In genomic region chr7:80339793-80340628, GRCm38 (mm10) we compare ENCODE assay signal across 8 mouse cellular contexts. TPM values are rescaled to one million over a fixed set of nuclear protein-coding genes. Genes with fewer than 3 reads are reported as not detected.
A peak's percentile ranks its signal among the peaks of the same experiment; 100 is the strongest.
DNase-seq lines count a peak whose midpoint lies in the region; ATAC-seq and TF ChIP-seq lines count a peak whose summit lies in the region.

No protein-coding gene starts in this region.

- intact Hi-C loops in heart, postnatal 10 days (cut with DNase I): loop anchor here (1.0 to 2.0 kb wide), 2 partner anchors 30 to 247 kb away; no protein-coding TSS in a partner anchor

- H3K9me3 ChIP-seq in CH12.LX (replicated peaks; ENCODE audit: low read length): no peaks in the 10 kb centered on the region
- no peaks in the 10 kb centered on the region for H3K9me3 ChIP-seq in forebrain, embryonic 12.5 days
- H3K9me3 ChIP-seq in liver, postnatal 0 days (ENCODE audit: low read length): no peaks in the 10 kb centered on the region
- no peaks in the 10 kb centered on the region for H3K9me3 ChIP-seq in neural tube, embryonic 14.5 days (ENCODE audit: control insufficient read depth, low read length)

- DNase-seq in CH12.LX (ENCODE audit: extremely low read depth): peak; percentile 98
- peak; percentile 99 for DNase-seq in c-Kit-positive CD71-positive TER-119-negative erythroid progenitor cells, embryonic 14.5 days (ENCODE audit: low read depth)
- peak; percentile 99 for DNase-seq in heart, postnatal 10 days
- DNase-seq in large intestine, adult 2 months (ENCODE audit: low read depth, low spot score): peak; percentile 97
- peak; percentile 99 for DNase-seq in liver, postnatal 0 days
- peak; percentile 98 for DNase-seq in testis, postnatal 10 days (ENCODE audit: low spot score)

- peak overlapping the region; percentile 67 for H3K9ac ChIP-seq in CH12.LX (ENCODE audit: insufficient read depth, low read depth)
- H3K9ac ChIP-seq in forebrain, embryonic 12.5 days: peak overlapping the region; percentile 77
- H3K9ac ChIP-seq in liver, postnatal 0 days (replicated peaks): peak overlapping the region; percentile 67
- H3K9ac ChIP-seq in neural tube, embryonic 14.5 days (replicated peaks; ENCODE audit: low read depth, low read length): peak overlapping the region; percentile 65

- peak overlapping the region; percentile 82 for H3K27ac ChIP-seq in CH12.LX (ENCODE audit: insufficient read depth, low read depth)
- peak overlapping the region; percentile 89 for H3K27ac ChIP-seq in forebrain, embryonic 12.5 days
- peak overlapping the region; percentile 80 for H3K27ac ChIP-seq in liver, postnatal 0 days (ENCODE audit: low read depth)
- H3K27ac ChIP-seq in neural tube, embryonic 14.5 days (ENCODE audit: low read depth, low read length): peak overlapping the region; percentile 58

- no peak for TF ChIP-seq EP300 in CH12.LX (IDR thresholded peaks at IDR 0.05; ENCODE audit: low read length)
- no peak for TF ChIP-seq EP300 in liver, postnatal 0 days (IDR thresholded peaks at IDR 0.05; ENCODE audit: low read depth)

- TF ChIP-seq POLR2A in CH12.LX (IDR thresholded peaks at IDR 0.05; ENCODE audit: low read depth, low read length): peak; percentile 79

- peaks cover 16 to 45% of the 10 kb centered on the region in 2 experiments for H3K4me1 ChIP-seq in CH12.LX (ENCODE audit: control insufficient read depth in 1 of 2, insufficient read depth in 2 of 2)
- peaks cover 50% of the 10 kb centered on the region for H3K4me1 ChIP-seq in forebrain, embryonic 12.5 days
- peaks cover 27% of the 10 kb centered on the region for H3K4me1 ChIP-seq in liver, postnatal 0 days (ENCODE audit: insufficient read depth)
- H3K4me1 ChIP-seq in neural tube, embryonic 14.5 days (ENCODE audit: control insufficient read depth, insufficient read depth, low read length): peaks cover 38% of the 10 kb centered on the region

- peaks cover 21 to 35% of the 10 kb centered on the region in 2 experiments for H3K36me3 ChIP-seq in CH12.LX (replicated peaks in 1 of 2; ENCODE audit: control insufficient read depth in 1 of 2, insufficient read depth in 1 of 2, low read length in 1 of 2)
- peaks cover 29% of the 10 kb centered on the region for H3K36me3 ChIP-seq in forebrain, embryonic 12.5 days (replicated peaks)
- peaks cover 14% of the 10 kb centered on the region for H3K36me3 ChIP-seq in liver, postnatal 0 days (replicated peaks; ENCODE audit: insufficient read depth, low read length)
- H3K36me3 ChIP-seq in neural tube, embryonic 14.5 days (ENCODE audit: control insufficient read depth, insufficient read depth, low read length): peaks cover 14% of the 10 kb centered on the region

- H3K4me3 ChIP-seq in CH12.LX (replicated peaks in 1 of 3; ENCODE audit: low read depth in 2 of 3, low read length in 2 of 3, poor library complexity in 1 of 3): peak overlapping the region; percentile 63 to 87 (median 67)
- H3K4me3 ChIP-seq in forebrain, embryonic 12.5 days (replicated peaks): peak overlapping the region; percentile 67
- H3K4me3 ChIP-seq in liver, postnatal 0 days (ENCODE audit: low read depth, low read length): peak overlapping the region; percentile 67
- peak overlapping the region; percentile 53 for H3K4me3 ChIP-seq in neural tube, embryonic 14.5 days (ENCODE audit: low read depth, low read length)

- in situ Hi-C loops in CH12.LX (cut with MboI; ENCODE audit: low pct_ligation_motif_present, low pct_unique_long_range_greater_than_20kb, low sequenced_read_pairs): loop anchor here (5.0 kb wide), 1 partner anchor 37 kb away; no protein-coding TSS in a partner anchor

- TF ChIP-seq RAD21 in CH12.LX (IDR thresholded peaks at IDR 0.05; ENCODE audit: low read depth, low read length): peak; percentile 17

- peak overlapping the region; percentile 88 for H3K4me2 ChIP-seq in CH12.LX (ENCODE audit: insufficient read depth, low read depth, poor library complexity, severe bottlenecking)
- H3K4me2 ChIP-seq in forebrain, embryonic 12.5 days: peak overlapping the region; percentile 90
- peak overlapping the region; percentile 76 for H3K4me2 ChIP-seq in liver, postnatal 0 days (ENCODE audit: low read depth, low read length)
- H3K4me2 ChIP-seq in neural tube, embryonic 14.5 days (ENCODE audit: low read depth, low read length): peak overlapping the region; percentile 85

- WGBS in forebrain, embryonic 12.5 days: under 1% methylated on average over 45 of the region's 45 CpGs
- under 1% methylated on average over 45 of the region's 45 CpGs for WGBS in large intestine, adult 2 months
- WGBS in liver, postnatal 0 days (ENCODE audit: insufficient replicate concordance): under 1% methylated on average over 45 of the region's 45 CpGs
- WGBS in neural tube, embryonic 14.5 days: under 1% methylated on average over 45 of the region's 45 CpGs

- dilution Hi-C loops in CH12.LX (cut with MboI; ENCODE audit: extremely low pct_ligation_motif_present, extremely low pct_unique_long_range_greater_than_20kb, low sequenced_read_pairs): no loop called here

- no peaks in the 10 kb centered on the region for H3K79me2 ChIP-seq in CH12.LX (replicated peaks; ENCODE audit: control insufficient read depth, extremely low read depth, insufficient read depth, poor library complexity, severe bottlenecking)

- TF ChIP-seq CTCF in CH12.LX (conservative IDR thresholded peaks at IDR 0.05 in 1 of 2, IDR thresholded peaks at IDR 0.05 in 1 of 2; ENCODE audit: low read depth in 2 of 2, low read length in 2 of 2): peak; percentile 15 to 84; a peak in 2 of 4 replicates
- TF ChIP-seq CTCF in liver, postnatal 0 days (IDR thresholded peaks at IDR 0.05; ENCODE audit: low read depth): peak; percentile 94

- ATAC-seq in forebrain, embryonic 12.5 days (ENCODE audit: low FRiP score): peak; percentile 98
- peak; percentile 97 for ATAC-seq in liver, postnatal 0 days
- peak; percentile 97 for ATAC-seq in neural tube, embryonic 14.5 days (ENCODE audit: low read depth)

- H3K27me3 ChIP-seq in CH12.LX (replicated peaks): peaks cover 15% of the 10 kb centered on the region
- no peaks in the 10 kb centered on the region for H3K27me3 ChIP-seq in forebrain, embryonic 12.5 days
- no peaks in the 10 kb centered on the region for H3K27me3 ChIP-seq in liver, postnatal 0 days (ENCODE audit: insufficient read depth, low read length)
- H3K27me3 ChIP-seq in neural tube, embryonic 14.5 days (ENCODE audit: control insufficient read depth, insufficient read depth, low read length): no peaks in the 10 kb centered on the region

TF ChIP-seq in CH12.LX, 34 proteins besides CTCF, POLR2A, EP300 and RAD21 (continues in another document):
- 0 out of 2 replicates have a peak, but pooled peaks have one; percentile 16 for TF ChIP-seq TBP (conservative IDR thresholded peaks at IDR 0.05; ENCODE audit: low read depth, low read length)
- TF ChIP-seq NRF1 (IDR thresholded peaks at IDR 0.05; ENCODE audit: low read depth, low read length): peak; percentile 99

RNA-seq across cellular contexts. Expression of gene Unc45a, which starts 0.8 kb away (rescaled TPM):
- total RNA-seq in CH12.LX (2012; rRNA removed) (21.8 and 22.6 TPM in 2 replicates), CH12.LX (2014; rRNA removed) (7.9 and 13.8 TPM in 2 replicates)
- 16.8 and 22.2 TPM in 2 replicates for polyA plus RNA-seq in CH12.LX (2012; ENCODE audit: insufficient read length, low read depth)
- 43.5 and 45.5 TPM in 2 replicates for polyA plus RNA-seq in forebrain, embryonic 12.5 days (2016; fragmentation: Nextera tagmentation; extraction: Ambion mirVana)
- 10 to 100 TPM; 17.9 to 18.9 TPM for total RNA-seq in heart, postnatal 10 days (2021)
- 44.8 and 64.9 TPM in 2 replicates for polyA plus RNA-seq in large intestine, adult 2 months (2012; rRNA removed)
- 4.9 and 7.2 TPM in 2 replicates for polyA plus RNA-seq in liver, postnatal 0 days (2015; fragmentation: Nextera tagmentation; extraction: Ambion mirVana)
- 32.3 and 41.0 TPM in 2 replicates for polyA plus RNA-seq in neural tube, embryonic 14.5 days (2014; fragmentation: Nextera tagmentation; extraction: Ambion mirVana)

RNA-seq across cellular contexts. Expression of gene Hddc3, which starts 2.9 kb away (rescaled TPM):
- 9.6 and 12.6 TPM in 2 replicates for total RNA-seq in CH12.LX (2012; rRNA removed)
- total RNA-seq in CH12.LX (2014; rRNA removed): 3.1 and 5.5 TPM in 2 replicates
- polyA plus RNA-seq in CH12.LX (2012; ENCODE audit: insufficient read length, low read depth): 2.6 and 4.6 TPM in 2 replicates
- 24.4 and 28.3 TPM in 2 replicates for polyA plus RNA-seq in forebrain, embryonic 12.5 days (2016; fragmentation: Nextera tagmentation; extraction: Ambion mirVana)
- 10 to 100 TPM; 33.1 to 35.5 TPM for total RNA-seq in heart, postnatal 10 days (2021)
- polyA plus RNA-seq in large intestine, adult 2 months (2012; rRNA removed): 32.5 and 42.0 TPM in 2 replicates
- 3.1 TPM in 2 replicates for polyA plus RNA-seq in liver, postnatal 0 days (2015; fragmentation: Nextera tagmentation; extraction: Ambion mirVana)
- 21.5 and 25.8 TPM in 2 replicates for polyA plus RNA-seq in neural tube, embryonic 14.5 days (2014; fragmentation: Nextera tagmentation; extraction: Ambion mirVana)

RNA-seq across cellular contexts. Expression of gene Rccd1, which starts 15.8 kb away (rescaled TPM):
- 16.4 and 18.3 TPM in 2 replicates for total RNA-seq in CH12.LX (2012; rRNA removed)
- 14.1 and 18.5 TPM in 2 replicates for total RNA-seq in CH12.LX (2014; rRNA removed)
- polyA plus RNA-seq in CH12.LX (2012; ENCODE audit: insufficient read length, low read depth): 17.4 and 21.0 TPM in 2 replicates
- polyA plus RNA-seq in forebrain, embryonic 12.5 days (2016; fragmentation: Nextera tagmentation; extraction: Ambion mirVana): 14.1 and 19.1 TPM in 2 replicates
- 10 to 100 TPM in 1 of 2 experiments, 1 to 10 TPM in 1; 7.1 to 10.1 TPM for total RNA-seq in heart, postnatal 10 days (2021)
- 7.8 and 8.9 TPM in 2 replicates for polyA plus RNA-seq in large intestine, adult 2 months (2012; rRNA removed)
- polyA plus RNA-seq in liver, postnatal 0 days (2015; fragmentation: Nextera tagmentation; extraction: Ambion mirVana): 1.2 and 1.6 TPM in 2 replicates
- 13.7 and 20.1 TPM in 2 replicates for polyA plus RNA-seq in neural tube, embryonic 14.5 days (2014; fragmentation: Nextera tagmentation; extraction: Ambion mirVana)

RNA-seq across cellular contexts. Expression of gene Man2a2, which starts 31.2 kb away (rescaled TPM):
- total RNA-seq in CH12.LX (2012; rRNA removed) (46.3 and 48.3 TPM in 2 replicates), CH12.LX (2014; rRNA removed) (12.5 and 14.3 TPM in 2 replicates)
- polyA plus RNA-seq in CH12.LX (2012; ENCODE audit: insufficient read length, low read depth): 33.6 and 44.3 TPM in 2 replicates
- polyA plus RNA-seq in forebrain, embryonic 12.5 days (2016; fragmentation: Nextera tagmentation; extraction: Ambion mirVana): 23.8 and 26.0 TPM in 2 replicates
- 10 to 100 TPM; 70.5 to 72.0 TPM for total RNA-seq in heart, postnatal 10 days (2021)
- polyA plus RNA-seq in large intestine, adult 2 months (2012; rRNA removed): 13.8 and 25.9 TPM in 2 replicates
- 2.1 and 2.2 TPM in 2 replicates for polyA plus RNA-seq in liver, postnatal 0 days (2015; fragmentation: Nextera tagmentation; extraction: Ambion mirVana)
- polyA plus RNA-seq in neural tube, embryonic 14.5 days (2014; fragmentation: Nextera tagmentation; extraction: Ambion mirVana): 22.9 and 23.6 TPM in 2 replicates

RNA-seq across cellular contexts. Expression of gene Prc1, which starts 45.8 kb away (rescaled TPM):
- total RNA-seq in CH12.LX (2012; rRNA removed) (52.5 and 64.8 TPM in 2 replicates), CH12.LX (2014; rRNA removed) (83.0 and 84.4 TPM in 2 replicates)
- polyA plus RNA-seq in CH12.LX (2012; ENCODE audit: insufficient read length, low read depth): 75.6 and 80.4 TPM in 2 replicates
- polyA plus RNA-seq in forebrain, embryonic 12.5 days (2016; fragmentation: Nextera tagmentation; extraction: Ambion mirVana): 222 and 240 TPM in 2 replicates
- 10 to 100 TPM; 40.0 to 43.7 TPM for total RNA-seq in heart, postnatal 10 days (2021)
- polyA plus RNA-seq in large intestine, adult 2 months (2012; rRNA removed): 33.7 and 34.6 TPM in 2 replicates
- 48.3 and 57.6 TPM in 2 replicates for polyA plus RNA-seq in liver, postnatal 0 days (2015; fragmentation: Nextera tagmentation; extraction: Ambion mirVana)
- 21.5 and 24.9 TPM in 2 replicates for polyA plus RNA-seq in neural tube, embryonic 14.5 days (2014; fragmentation: Nextera tagmentation; extraction: Ambion mirVana)

Comparison
In these comparisons a context has a peak if more than half of its experiments do, and no peak if none do; other contexts are left out.
1. Peak in every context shown above with its lines: DNase-seq, ATAC-seq, H3K4me3 ChIP-seq and H3K27ac ChIP-seq.